Mouse (Mus musculus): Measurements from ENCODE around the gene Zbtb16. TPM values are rescaled to one million over a fixed set of nuclear protein-coding genes. Genes with fewer than 3 reads are reported as not detected.

Gene Zbtb16
- total and polyA plus RNA-seq, 3 experiments: 0.04 to 0.72 TPM; not detected in 1

DNA sequence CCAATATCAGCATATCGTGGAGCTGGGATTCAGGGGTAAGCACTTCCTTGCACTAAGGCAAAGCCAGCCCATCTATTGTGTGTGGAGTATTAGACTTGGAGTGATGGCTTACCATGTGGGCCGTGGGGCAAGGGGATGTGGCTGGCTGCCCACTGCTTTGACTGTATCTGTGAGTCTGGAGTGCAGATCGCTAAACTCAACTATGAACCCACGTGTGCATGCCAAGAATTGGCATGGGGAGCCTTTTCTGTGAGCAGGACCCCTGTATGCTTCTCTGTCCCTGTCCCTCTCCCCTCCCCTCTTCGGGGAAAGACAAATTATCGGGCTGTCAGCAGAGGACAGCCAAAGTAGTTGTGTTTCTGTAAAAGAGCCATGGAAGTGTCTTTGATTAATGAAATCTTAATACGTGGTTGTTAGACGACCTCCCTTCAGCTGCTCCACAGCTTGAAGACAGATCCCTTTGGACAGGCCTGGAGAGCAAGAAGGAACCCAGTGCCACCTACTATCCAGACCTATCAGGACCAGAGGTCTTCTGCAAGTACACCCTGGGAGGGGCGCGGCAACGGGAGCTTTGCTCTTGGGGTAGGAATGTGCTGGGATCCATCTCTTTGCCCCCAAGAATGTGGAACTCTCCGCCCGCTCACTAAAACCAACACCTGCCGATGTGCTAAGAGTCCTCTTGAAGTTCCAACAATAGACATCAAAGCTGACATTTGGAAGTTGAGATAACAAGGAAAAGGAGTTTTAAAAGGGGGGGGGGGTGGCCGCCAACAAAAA lies 53.5 kb downstream of the Zbtb16 start:
- Histone ChIP-seq H3K27me3 (ENCODE audit: control insufficient read depth in 1 of 2, insufficient read depth in 2 of 2, low read length in 2 of 2) (peaks cover 9 to 10% of the 10 kb centered on the region in 2 experiments), H3K9me3 (replicated peaks; ENCODE audit: insufficient read depth, low read length) (no peaks in the 10 kb centered on the region), H3K4me1 (ENCODE audit: control insufficient read depth in 1 of 2, insufficient read depth in 2 of 2, low read length in 2 of 2) (peaks cover 0 to 5% of the 10 kb centered on the region in 2 experiments; a peak in 2 of 4 replicates), H3K4me3 (ENCODE audit: control insufficient read depth in 1 of 2, insufficient read depth in 1 of 2, low read depth in 2 of 2, low read length in 2 of 2) (no peak overlapping the region), H3K27ac (ENCODE audit: control insufficient read depth, low read depth, low read length) (no peak overlapping the region), H3K79me2 (ENCODE audit: control insufficient read depth, insufficient read depth, low read length, poor library complexity) (no peaks in the 10 kb centered on the region), H3K36me3 (ENCODE audit: control insufficient read depth in 1 of 2, insufficient read depth in 2 of 2, low read length in 2 of 2) (peaks cover 0 to 3% of the 10 kb centered on the region in 2 experiments; a peak in 2 of 4 replicates), H3K9ac (ENCODE audit: control insufficient read depth, low read depth, low read length, poor library complexity, severe bottlenecking) (no peak overlapping the region)
- TF ChIP-seq CHD1 (IDR thresholded peaks at IDR 0.05; ENCODE audit: low read depth, low read length): no peak
- no peak for TF ChIP-seq UBTF (IDR thresholded peaks at IDR 0.05; ENCODE audit: borderline replicate concordance, insufficient read depth, low read depth, low read length)
- TF ChIP-seq MAX (IDR thresholded peaks at IDR 0.05; ENCODE audit: low read length): no peak
- TF ChIP-seq TCF12 (IDR thresholded peaks at IDR 0.05; ENCODE audit: low read depth, low read length): no peak
- no peak for TF ChIP-seq ZKSCAN1 (IDR thresholded peaks at IDR 0.05; ENCODE audit: low read depth, low read length)
- TF ChIP-seq HCFC1 (IDR thresholded peaks at IDR 0.05; ENCODE audit: low read depth, low read length): no peak
- TF ChIP-seq MAZ (IDR thresholded peaks at IDR 0.05; ENCODE audit: low read depth, low read length): no peak
- no peak for TF ChIP-seq MAFK (IDR thresholded peaks at IDR 0.05; ENCODE audit: borderline replicate concordance, low read depth, low read length)
- no peak for TF ChIP-seq USF1 (IDR thresholded peaks at IDR 0.05; ENCODE audit: low read depth, low read length)
- no peak for TF ChIP-seq USF2 (IDR thresholded peaks at IDR 0.05; ENCODE audit: borderline replicate concordance in 1 of 2, insufficient read depth in 1 of 2, low read depth in 1 of 2, low read length in 2 of 2)
- no peak for TF ChIP-seq POLR2AphosphoS5 (IDR thresholded peaks at IDR 0.05; ENCODE audit: borderline replicate concordance, low read depth, low read length)
- TF ChIP-seq MYC (IDR thresholded peaks at IDR 0.05; ENCODE audit: low read depth, low read length): no peak
- no peak for TF ChIP-seq RCOR1 (IDR thresholded peaks at IDR 0.05; ENCODE audit: low read depth, low read length)
- no peak for TF ChIP-seq NELFE (IDR thresholded peaks at IDR 0.05; ENCODE audit: low read depth, low read length)
- TF ChIP-seq MYB (IDR thresholded peaks at IDR 0.05; ENCODE audit: low read depth, low read length): no peak
- TF ChIP-seq EP300 (IDR thresholded peaks at IDR 0.05; ENCODE audit: low read depth in 1 of 2, low read length in 2 of 2): no peak
- TF ChIP-seq ZNF384 (IDR thresholded peaks at IDR 0.05; ENCODE audit: low read depth, low read length): no peak
- TF ChIP-seq ZMIZ1 (IDR thresholded peaks at IDR 0.05; ENCODE audit: low read depth, low read length): no peak
- TF ChIP-seq NRF1 (IDR thresholded peaks at IDR 0.05; ENCODE audit: insufficient read depth, low read depth, low read length, poor library complexity, severe bottlenecking): no peak
- no peak for TF ChIP-seq TAL1 (IDR thresholded peaks at IDR 0.05; ENCODE audit: low read length)
- no peak for DNase-seq (ENCODE audit: low read depth, low spot score)
